Mouse (Mus musculus): ENCODE data around the gene Cd300lf. TPM values are rescaled to one million over a fixed set of nuclear protein-coding genes. Genes with fewer than 3 reads are reported as not detected.

The Cd300lf gene
- total RNA-seq (2021), result under 1 TPM; 0.30 to 0.48 TPM

DNA sequence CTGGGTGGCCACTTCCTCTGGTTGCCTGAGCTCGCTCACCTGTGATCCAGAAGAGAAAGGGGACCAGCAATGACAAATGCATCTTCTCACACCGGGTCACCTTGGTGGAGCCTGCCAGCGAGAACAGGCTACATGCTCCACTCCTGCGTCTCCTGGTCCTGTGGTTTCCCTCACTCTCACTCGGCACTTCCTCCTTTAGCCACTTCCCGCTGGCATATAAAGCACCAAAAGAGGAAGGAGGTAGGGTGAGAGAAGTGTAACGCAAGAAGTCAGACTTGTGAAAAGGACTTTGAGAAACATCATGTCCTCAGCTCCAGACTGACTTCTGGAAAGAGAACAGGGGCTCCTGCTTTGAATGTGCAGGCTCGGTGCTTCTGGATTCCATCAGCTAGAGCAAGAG, at the start of gene Cd300lf:
TSS of gene Cd300lf (minus strand) at position 193 of the 400 bp plus-strand sequence.
- no peak for DNase-seq
- intact Hi-C loops (cut with DNase I), result no loop called here

DNA sequence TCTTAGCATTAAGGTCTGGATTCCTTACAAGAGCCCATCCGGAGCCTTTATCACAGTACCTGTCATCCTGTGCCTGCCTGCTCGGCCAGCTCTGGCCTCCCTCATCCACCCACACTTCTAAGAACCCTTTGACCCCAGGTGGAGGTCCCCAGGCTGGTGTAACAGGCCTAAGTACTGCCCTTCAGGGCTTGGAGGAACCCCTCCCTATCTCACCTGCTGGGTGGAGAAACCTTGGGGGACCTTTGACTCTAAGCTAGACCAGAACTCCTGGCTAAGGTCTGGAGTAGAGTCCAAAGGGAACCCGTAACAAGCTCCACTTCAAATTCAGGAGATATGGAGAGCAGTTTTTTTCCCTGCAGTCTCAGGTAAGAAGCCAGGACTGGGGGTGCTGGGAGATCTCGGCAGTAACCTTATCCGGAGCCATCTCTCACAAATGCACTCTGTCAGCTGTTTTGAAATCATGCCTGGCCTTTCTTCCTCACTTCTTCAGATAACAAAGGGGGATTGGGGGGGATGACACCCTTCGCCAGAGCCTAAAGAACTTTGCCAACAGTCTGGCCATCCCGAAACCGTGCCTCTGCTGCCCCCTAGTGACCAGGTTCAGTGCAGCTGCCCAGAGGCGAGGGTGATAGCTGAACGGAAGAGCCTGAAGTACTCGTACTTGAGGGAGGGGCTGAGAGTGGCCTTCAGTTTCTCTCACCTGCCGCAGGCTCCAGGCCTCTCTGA, 48.3 kb upstream of the Cd300lf start:
- intact Hi-C loops (cut with DNase I), result no loop called here

DNA sequence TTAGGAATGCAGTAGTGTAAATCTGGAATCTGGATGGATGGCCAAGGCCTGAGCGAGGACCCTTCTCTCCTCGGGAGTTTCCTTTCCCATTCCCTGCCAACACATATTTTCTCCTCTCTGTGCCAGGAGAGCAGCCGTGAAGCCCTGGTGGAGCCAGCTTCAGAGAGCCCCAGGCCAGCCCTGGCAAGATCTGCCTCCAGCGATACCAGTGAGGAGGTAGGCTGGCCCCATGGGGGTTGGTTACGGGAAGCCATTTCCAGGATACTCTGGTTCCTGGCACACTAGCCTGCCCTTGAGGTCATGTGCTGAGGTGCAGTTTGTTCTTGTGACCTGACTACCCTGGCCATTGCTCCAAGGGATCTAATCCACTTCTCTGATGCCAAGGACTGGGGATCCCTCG, 46.1 kb upstream of the Cd300lf start:
- peak; percentile 77 for DNase-seq
- intact Hi-C loops (cut with DNase I), result no loop called here

More for the DNA sequence above, 48.3 kb upstream of the Cd300lf start:
- DNase-seq, result peak; percentile 91

DNA sequence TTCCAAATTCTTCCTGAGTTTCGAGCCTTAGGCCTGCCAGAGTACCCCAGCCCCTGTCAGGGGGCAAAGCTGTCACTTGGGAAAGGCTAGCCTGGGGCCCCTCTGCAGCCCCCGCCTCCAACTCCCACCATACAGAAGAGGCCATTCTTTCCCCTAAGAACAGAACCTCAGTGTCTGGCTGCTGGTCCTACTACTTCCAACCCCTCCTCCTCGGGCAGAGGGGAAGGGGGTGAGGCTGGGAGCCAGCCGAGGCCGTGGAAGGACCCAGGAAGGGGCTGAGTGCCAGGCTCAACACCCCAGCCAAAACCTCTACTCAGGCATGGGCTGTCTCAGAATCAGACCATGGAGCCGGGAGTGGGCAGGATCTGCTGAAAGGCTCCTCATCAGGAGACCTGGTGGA, 45.4 kb upstream of the Cd300lf start:
- intact Hi-C loops (cut with DNase I), result no loop called here
- DNase-seq, result peak; percentile 85

DNA sequence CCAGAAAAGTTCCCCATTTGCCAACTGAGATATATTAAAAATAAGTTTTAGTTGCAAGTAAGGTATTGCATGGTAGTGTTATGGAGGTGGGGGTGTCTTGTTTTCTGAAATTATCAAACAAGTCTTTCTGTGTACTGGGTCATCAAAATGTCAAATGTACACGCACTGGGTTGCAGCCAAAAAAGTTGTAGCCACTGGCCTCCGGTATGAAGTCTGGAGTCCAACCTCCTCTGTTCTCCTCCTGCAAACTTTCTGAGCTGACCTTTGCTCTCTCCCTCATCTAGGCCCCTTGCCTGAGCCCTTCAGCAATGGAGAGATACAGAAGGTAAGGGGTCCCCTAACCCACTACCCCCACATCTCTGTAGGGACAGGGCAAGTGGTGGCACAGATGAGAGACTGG, 45.0 kb upstream of the Cd300lf start:
- no peak for DNase-seq
- intact Hi-C loops (cut with DNase I), result no loop called here

DNA sequence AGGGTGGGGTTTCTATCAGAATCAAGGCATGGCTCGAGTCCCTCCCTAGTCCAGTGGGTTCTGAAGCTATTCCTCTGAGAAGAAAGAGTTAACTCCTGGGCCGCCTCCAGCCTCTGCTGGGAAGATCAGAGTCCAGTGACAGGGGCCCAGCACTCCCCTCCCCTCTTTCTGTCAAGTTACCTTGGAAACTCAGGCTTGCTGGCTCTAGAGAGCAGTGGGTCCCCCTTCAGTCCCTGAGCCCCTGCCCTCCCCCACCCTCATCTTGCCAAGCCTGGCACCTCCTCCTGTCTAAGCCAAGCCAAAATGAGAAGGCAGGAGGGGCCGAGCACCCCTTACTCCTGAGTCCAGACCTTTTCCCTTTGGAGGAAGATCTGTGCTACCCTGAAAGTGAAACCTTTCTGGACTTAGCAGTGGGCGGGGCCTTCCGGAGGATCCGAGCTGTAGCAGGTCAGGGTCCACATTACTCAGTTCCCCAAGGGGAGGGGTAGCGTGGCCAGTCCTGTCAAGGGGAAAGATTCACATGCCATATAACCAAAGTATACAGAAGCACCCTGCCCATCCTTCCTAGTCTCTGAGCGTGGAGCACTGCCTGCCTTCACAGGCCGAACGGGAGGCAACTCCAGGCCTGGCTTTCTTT, 43.9 kb upstream of the Cd300lf start:
- intact Hi-C loops (cut with DNase I), result no loop called here
- DNase-seq, result peak; percentile 81

DNA sequence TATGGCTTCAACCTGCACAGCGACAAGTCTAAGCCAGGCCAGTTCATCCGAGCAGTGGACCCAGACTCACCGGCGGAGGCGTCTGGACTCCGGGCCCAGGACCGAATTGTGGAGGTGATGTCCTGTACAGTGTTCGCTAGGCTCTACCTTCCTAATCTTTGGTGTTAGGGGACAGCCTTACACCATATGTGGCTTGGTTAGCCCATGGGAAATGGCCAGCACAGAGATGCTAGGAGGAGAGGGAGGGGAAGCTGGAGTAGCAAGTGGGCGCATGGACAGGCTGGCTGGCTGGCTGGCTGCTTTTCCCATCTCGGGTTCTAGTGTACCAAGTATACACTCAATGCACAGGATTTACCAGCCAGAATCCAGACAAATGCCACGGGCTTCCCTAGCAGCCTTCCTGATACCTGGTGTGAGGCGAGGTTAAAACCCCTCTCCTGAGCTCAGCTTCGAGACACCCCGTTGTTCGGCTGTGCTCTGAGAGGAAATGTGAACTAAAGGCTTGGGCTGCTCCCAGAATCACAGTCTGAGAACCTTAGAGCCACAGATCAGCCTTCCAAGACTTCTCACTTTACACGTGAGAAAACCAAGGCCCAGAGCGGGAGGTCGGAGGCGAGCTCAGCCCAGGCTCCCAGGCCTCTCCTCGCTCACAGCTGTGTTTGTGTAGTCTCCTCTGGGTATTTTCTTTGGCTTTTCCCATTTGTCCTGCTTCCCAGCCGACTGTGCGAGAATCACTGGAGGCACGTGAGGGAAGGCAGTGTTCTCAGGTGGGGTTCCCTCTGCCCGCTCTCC, 42.8 kb upstream of the Cd300lf start:
- DNase-seq, result no peak
- intact Hi-C loops (cut with DNase I), result no loop called here

DNA sequence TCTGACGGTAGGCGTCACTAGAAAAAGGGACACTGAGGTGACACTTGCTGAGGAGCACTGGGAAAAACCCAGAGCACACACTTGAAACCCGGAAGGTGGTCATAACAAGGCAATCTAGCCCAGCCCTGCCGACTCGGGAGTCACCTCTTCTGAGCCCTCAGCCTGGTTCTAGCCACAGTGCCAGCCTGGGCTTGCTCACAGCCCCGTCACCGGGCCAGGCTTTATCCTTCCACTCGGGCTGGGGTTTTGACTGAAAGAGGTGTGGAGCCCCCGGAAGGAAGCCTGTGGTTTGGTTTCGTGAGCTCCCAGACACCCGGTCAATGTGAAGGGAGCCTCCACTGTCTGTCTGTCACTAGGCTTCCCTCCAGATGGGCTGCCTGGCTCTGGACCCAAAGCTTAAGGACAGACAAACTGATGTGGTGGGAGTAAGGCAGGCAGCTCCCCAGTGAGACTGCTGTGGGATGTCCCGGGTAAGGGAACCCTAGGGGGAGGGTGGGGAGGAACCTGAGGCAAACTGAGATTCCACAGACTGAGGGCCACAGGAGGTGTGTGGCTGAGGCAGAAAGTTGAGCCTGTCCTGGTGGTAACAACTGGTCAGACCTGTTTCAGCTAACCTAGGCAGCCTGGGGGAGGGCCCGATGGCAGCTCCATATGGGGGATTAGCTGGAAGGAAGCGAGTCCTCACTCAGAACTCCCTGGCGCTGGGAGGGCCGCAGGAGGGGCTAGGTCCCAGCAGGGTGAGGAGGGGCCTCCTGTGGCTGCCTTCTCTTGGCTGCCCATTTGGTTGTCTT, 40.0 kb upstream of the Cd300lf start:
- no peak for DNase-seq
- intact Hi-C loops (cut with DNase I), result no loop called here

DNA sequence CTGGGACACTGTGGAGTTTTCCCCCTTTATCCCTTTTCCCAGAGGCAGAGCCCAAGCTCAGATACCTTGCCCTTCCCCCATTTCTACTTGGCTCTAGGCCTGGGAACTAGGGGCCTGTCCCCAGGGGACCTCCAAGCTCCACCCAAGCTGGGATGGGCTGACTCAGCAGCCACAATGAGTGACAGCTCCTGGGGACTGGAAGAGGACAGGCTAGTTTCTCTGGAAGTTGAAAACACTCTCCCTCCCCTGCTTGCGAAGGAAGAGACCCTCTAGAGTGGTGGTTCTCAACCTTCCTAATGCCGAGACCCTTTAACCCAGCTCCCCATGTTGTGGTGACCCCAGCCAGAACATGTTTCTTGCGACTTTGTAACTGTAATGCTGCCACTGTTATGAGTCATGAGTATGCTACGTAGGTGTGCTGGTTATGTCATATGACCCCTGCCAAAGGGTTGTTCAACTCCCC, 39.1 kb upstream of the Cd300lf start:
- intact Hi-C loops (cut with DNase I), result no loop called here
- DNase-seq, result peak; percentile 60

DNA sequence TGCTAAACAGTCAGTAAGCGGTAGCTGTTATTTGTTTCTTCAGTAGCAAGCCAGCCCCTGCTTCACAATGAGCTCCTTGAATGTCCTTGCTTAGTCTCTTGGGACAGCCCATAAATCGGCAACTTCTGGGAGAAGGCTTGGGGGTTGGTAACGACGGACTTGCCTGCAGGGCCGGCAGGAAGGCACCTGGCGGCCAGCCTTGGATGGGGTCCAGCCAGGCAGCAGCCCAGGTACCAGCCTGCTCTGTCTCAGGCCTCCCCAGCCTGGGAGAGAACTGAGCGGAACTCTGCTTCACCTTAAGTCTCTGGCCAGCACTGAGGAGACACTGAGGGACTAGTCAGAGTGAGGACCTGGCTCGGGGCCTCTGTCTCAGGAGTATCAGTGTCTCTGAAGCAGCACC, 37.3 kb upstream of the Cd300lf start:
- intact Hi-C loops (cut with DNase I), result no loop called here
- DNase-seq, result no peak

DNA sequence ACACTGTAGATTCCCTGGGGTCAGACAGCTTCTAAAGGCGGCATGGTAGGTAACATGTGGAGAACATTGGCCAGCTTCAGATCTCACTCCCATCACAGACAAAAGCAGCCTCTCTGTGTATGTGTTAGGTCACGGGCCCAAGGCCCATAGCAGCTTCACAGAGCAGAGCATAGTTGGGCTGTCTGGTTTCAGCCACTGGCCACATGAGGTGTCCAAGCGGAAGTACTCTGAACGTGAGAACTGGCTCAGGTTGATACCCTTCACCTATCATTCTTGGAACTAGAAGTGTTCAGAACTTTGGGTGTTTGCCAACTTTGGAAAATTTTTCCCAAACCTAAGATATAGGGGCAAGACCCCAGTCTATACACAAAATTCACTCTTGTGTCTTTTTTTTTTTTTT, 35.6 kb upstream of the Cd300lf start:
- intact Hi-C loops (cut with DNase I), result no loop called here
- DNase-seq, result no peak

DNA sequence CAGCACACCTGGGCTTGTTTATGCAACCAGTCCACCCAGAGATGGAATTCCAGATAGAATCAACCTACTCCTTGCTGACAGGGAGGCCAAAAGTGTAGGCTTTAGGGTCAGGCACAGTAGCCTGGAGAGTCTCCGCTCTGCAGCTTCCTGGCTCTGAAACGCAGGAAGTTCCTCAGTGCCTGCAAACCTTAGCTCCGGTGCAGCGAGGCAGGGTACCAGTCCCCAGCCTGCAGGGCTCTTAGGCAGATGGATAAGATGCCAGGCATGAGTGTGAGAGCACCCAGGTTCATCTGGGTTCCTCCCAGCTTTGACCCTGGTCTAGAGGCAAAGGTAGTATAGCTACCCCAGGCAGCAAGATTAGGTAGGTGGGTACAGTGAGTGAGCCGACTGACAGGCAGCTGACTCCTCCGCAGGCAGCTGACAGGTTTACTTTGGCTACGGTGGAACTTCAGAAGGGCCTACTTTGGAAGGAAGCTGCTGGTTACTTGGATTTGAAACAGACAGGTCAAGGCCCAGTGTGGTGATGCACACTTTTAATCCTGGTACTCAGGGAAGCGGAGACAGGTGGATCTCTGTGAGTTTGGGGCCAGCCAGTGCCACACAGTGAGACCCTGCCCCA, 33.9 kb upstream of the Cd300lf start:
- DNase-seq, result no peak

DNA sequence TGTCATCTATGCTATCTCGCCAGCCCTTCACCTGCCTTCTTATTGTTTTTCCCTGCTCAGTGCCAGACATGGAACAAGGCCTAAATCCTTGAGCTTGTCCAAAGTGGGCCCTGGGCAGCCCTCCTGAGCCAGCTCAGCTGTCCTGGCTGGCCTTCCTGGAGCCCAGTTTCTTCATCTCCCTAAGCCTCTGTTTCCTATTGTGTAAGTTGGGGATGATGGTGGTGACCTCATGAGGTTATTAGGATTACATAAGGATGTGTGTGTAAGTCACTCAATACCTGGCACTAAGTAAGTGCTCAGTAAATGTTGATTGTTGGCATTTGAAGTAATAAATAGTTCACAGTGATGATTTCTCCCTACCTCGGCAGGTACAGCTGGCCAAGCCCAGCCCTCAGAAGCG, 33.0 kb upstream of the Cd300lf start:
- no peak for DNase-seq
- intact Hi-C loops (cut with DNase I), result no loop called here

More for the DNA sequence above, 33.9 kb upstream of the Cd300lf start:
- intact Hi-C loops (cut with DNase I), result no loop called here

DNA sequence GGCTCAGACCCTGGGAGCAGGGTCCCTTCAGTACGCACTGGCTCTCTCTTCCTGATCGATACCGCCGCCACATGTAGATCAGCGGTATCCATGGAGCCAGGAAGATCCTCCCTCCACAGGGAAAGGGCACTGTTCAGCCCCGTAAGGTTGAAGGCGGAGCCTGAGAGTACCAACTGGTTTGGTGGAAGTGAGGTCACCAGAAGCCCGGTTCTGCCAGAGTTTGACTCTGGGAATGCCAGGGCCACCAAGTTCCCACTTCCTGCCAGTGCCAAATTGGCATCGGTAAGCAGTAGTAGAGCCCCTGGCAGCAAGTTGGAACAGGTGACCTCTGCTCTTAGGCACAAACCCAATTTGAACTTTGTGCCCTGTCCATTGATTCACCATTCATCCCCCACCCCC, 31.2 kb upstream of the Cd300lf start:
- intact Hi-C loops (cut with DNase I), result no loop called here
- no peak for DNase-seq

DNA sequence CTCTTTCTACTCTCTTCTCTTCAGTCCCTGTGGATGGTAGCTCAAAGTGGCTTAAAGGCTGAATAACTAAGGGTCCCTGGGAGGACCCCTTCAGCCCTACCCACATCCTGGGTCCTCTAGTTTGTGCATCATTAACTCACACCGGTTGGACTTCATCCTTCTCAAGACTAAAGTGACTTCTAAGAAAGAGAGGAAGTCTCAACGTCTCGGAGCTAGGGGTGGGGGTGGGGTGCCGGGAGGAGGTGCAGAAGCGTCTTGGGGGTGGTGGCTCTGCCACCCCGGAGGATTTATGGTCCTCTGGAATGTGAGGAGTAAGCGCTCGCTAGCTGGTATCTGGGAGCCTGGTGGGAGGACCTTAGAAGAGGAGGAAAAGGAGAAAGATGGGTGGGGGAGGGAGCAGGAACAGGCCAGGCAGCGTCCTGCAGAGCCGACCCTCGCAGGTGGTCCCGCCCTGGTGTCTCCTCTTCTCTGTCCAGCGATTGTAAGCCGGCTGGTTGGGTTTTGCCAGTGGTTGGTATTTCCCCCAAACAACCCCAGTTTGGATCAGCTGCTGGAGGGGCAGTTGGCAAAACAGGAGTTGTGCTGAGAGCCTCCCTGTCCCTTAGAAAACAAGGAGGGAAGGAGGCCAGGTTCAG, 30.7 kb upstream of the Cd300lf start:
- no peak for DNase-seq
- intact Hi-C loops (cut with DNase I), result no loop called here

DNA sequence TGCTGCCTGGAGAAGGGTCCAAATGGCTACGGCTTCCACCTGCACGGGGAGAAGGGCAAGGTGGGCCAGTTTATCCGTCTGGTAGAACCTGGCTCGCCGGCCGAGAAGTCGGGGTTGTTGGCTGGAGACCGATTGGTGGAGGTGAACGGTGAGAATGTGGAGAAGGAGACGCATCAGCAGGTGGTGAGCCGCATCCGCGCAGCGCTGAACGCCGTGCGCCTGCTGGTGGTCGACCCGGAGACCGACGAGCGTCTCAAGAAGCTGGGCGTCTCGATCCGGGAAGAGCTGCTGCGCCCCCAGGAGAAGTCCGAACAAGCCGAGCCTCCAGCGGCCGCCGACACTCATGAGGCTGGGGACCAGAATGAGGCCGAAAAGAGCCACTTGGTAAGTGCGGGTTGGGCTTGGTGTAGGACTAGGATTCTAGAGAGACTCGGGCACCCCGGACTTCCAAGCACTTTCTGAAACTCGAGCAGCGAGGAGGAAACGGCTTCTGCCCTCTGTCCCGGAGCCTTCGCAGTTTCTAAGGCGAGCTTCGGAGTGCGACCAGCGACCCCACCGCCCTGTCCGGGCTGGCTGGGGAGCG, 29.9 kb upstream of the Cd300lf start:
- intact Hi-C loops (cut with DNase I), result no loop called here
- DNase-seq, result no peak

DNA sequence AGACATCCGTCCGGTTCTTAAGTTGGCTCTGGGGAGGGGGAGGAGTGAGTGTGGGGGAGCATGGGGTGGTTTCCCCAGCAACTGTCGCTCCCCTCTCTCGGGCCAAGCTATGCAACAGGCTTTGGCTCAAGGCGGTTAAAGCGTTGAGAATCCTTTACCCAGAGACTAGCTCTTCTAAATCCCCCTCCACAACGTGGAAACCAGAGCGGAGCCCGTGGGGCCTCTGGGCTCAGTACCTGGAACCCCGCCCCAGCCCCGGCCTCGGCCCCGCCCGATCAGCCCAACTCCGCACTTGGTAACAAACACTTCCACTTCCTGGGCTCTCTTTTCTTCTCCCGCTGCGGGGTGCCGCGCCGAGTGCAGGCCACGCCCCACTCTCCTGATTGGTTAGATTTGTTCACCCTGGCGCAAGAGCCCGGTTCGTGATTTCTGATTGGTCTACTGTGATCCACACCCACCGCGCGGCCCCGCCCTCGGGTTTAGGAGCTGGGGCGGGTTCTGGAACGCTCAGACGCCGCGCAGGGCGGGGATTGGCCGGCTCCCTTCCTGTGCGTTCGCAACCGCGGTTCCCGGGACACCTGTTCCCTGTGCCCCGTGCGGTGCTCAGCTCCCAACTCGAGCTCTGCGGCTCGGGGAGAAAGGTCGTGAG, 29.2 kb upstream of the Cd300lf start, which contains the start of gene Slc9a3r1:
TSS of gene Slc9a3r1 (plus strand) at position 510 of the 649 bp plus-strand sequence.
- intact Hi-C loops (cut with DNase I), result no loop called here
- DNase-seq, result peak; percentile 97

DNA sequence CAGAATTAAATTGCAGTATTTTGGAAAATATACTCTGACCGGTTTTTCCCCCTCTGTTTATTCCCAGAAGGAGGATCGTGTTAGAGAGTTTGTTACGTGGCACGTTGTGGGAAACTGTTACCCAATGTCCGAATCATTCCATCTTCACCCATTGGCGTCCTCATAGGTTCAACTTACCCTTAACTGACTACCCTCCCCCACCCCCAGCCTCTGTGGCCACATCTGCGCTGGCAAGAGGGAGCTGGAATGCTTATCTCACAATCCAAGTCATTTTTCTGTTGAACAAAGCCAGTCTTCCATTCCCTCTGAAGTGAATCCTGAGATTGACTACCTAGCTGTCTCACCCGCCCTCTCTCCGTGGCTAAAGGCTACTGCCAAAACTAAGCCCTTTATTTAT, 28.4 kb upstream of the Cd300lf start:
- DNase-seq, result no peak
- intact Hi-C loops (cut with DNase I), result no loop called here

All from left cerebral cortex, postnatal 4 days (tissue).